Comparison of ENCODE assay signal across 7 mouse cellular contexts in genomic region chr6:88639921-88640320, GRCm38 (mm10). TPM values are rescaled to one million over a fixed set of nuclear protein-coding genes. Genes with fewer than 3 reads are reported as not detected.
A peak's percentile ranks its signal among the peaks of the same experiment; 100 is the strongest.
DNase-seq lines count a peak whose midpoint lies in the region; ATAC-seq lines count a peak whose summit lies in the region.

No protein-coding gene starts in this region.

- no peak overlapping the region for H3K27ac ChIP-seq in brown adipose tissue, adult 24 weeks (replicated peaks; ENCODE audit: low read depth, low read length)
- H3K27ac ChIP-seq in heart, embryonic 15.5 days, result no peak overlapping the region
- H3K27ac ChIP-seq in midbrain, embryonic 14.5 days (replicated peaks; ENCODE audit: low read depth, low read length), result peak overlapping the region; percentile 60

- H3K9me3 ChIP-seq in heart, embryonic 15.5 days (replicated peaks), result no peaks in the 10 kb centered on the region
- H3K9me3 ChIP-seq in midbrain, embryonic 14.5 days (ENCODE audit: control insufficient read depth, low read length), result peaks cover 7% of the 10 kb centered on the region

- no peak overlapping the region for H3K9ac ChIP-seq in heart, embryonic 15.5 days
- H3K9ac ChIP-seq in midbrain, embryonic 14.5 days (replicated peaks; ENCODE audit: low read length), result peak overlapping the region; percentile 26; the same call in 1 of the 2 replicates

- peak overlapping the region; percentile 27; the same call in 1 of the 2 replicates for H3K4me2 ChIP-seq in heart, embryonic 15.5 days
- H3K4me2 ChIP-seq in midbrain, embryonic 14.5 days (ENCODE audit: low read length), result peak overlapping the region; percentile 45

- 6% methylated on average over 9 of the region's 9 CpGs for WGBS in heart, embryonic 15.5 days
- WGBS in midbrain, embryonic 14.5 days, result 2% methylated on average over 9 of the region's 9 CpGs

- ATAC-seq in heart, embryonic 15.5 days (replicated peaks; ENCODE audit: insufficient number of reproducible peaks, insufficient read depth, low FRiP score, low read depth), result no peak
- ATAC-seq in midbrain, embryonic 14.5 days (ENCODE audit: low FRiP score, low TSS enrichment), result peak; percentile 48; the same call in 1 of the 2 replicates
- ATAC-seq in granulocyte monocyte progenitor cell, adult 5-6 weeks (replicated peaks; ENCODE audit: poor library complexity, severe bottlenecking), result no peak
- ATAC-seq in activated CD4-positive, CD25-positive, alpha-beta regulatory T cell, adult 4 months, result no peak

- no peaks in the 10 kb centered on the region for H3K27me3 ChIP-seq in heart, embryonic 15.5 days
- no peaks in the 10 kb centered on the region for H3K27me3 ChIP-seq in midbrain, embryonic 14.5 days (ENCODE audit: control insufficient read depth, insufficient read depth, low read length)

- H3K4me1 ChIP-seq in brown adipose tissue, adult 24 weeks (ENCODE audit: control insufficient read depth, insufficient read depth, insufficient read length, low read length), result peaks cover 10% of the 10 kb centered on the region; the same call in 1 of the 2 replicates
- H3K4me1 ChIP-seq in heart, embryonic 15.5 days (replicated peaks), result peaks cover 17% of the 10 kb centered on the region; the same call in 1 of the 2 replicates
- H3K4me1 ChIP-seq in midbrain, embryonic 14.5 days (ENCODE audit: control insufficient read depth, insufficient read depth, low read length), result peaks cover 14% of the 10 kb centered on the region

- 0 out of 2 replicates have a peak overlapping the region, but pooled peaks have one; percentile 0 for H3K4me3 ChIP-seq in brown adipose tissue, adult 24 weeks (ENCODE audit: insufficient read depth, low read depth, low read length)
- H3K4me3 ChIP-seq in heart, embryonic 15.5 days, result no peak overlapping the region; the same call in 1 of the 2 replicates
- H3K4me3 ChIP-seq in midbrain, embryonic 14.5 days (replicated peaks; ENCODE audit: low read depth, low read length), result no peak overlapping the region

- H3K36me3 ChIP-seq in heart, embryonic 15.5 days, result no peaks in the 10 kb centered on the region
- H3K36me3 ChIP-seq in midbrain, embryonic 14.5 days (ENCODE audit: control insufficient read depth, insufficient read depth, low read length), result no peaks in the 10 kb centered on the region

- DNase-seq in Muller cell, postnatal 12 days (ENCODE audit: inconsistent ontology term), result peak; percentile 54
- DNase-seq in layer of hippocampus, postnatal 10 days (ENCODE audit: low spot score in 2 of 2), result peak; percentile 54 to 68
- DNase-seq in midbrain, embryonic 14.5 days, result peak; percentile 85

RNA-seq across cellular contexts. Expression of gene Kbtbd12, which starts 2.2 kb away (rescaled TPM):
- polyA plus RNA-seq in brown adipose tissue, adult 24 weeks (2012; ENCODE audit: insufficient read depth, insufficient read length, missing spikeins), result 3.9 and 6.8 TPM in 2 replicates
- 25.5 and 25.6 TPM in 2 replicates for polyA plus RNA-seq in heart, embryonic 15.5 days (2015; fragmentation: Nextera tagmentation; extraction: Ambion mirVana)
- total RNA-seq in layer of hippocampus, postnatal 10 days (2021), result under 1 TPM; 0.67 to 0.78 TPM
- 0.33 and 0.78 TPM in 2 replicates for polyA plus RNA-seq in midbrain, embryonic 14.5 days (2014; fragmentation: Nextera tagmentation; extraction: Ambion mirVana)
- total RNA-seq in granulocyte monocyte progenitor cell, adult 5-6 weeks (2014; fragmentation: Nextera tagmentation), result not detected in 2 replicates
- 0.05 and 1.1 TPM in 2 replicates for total RNA-seq in granulocyte monocyte progenitor cell, adult 5-6 weeks (2017)
- not detected for polyA plus RNA-seq in activated CD4-positive, CD25-positive, alpha-beta regulatory T cell, adult 4 months (2017; shearing (Covaris generic))
